Mouse (Mus musculus): Measurements from ENCODE around the gene Postn. TPM values are rescaled to one million over a fixed set of nuclear protein-coding genes. Genes with fewer than 3 reads are reported as not detected.

Postn gene
- polyA plus RNA-seq, 1 experiment from 2014 or later: 42.2 TPM

DNA sequence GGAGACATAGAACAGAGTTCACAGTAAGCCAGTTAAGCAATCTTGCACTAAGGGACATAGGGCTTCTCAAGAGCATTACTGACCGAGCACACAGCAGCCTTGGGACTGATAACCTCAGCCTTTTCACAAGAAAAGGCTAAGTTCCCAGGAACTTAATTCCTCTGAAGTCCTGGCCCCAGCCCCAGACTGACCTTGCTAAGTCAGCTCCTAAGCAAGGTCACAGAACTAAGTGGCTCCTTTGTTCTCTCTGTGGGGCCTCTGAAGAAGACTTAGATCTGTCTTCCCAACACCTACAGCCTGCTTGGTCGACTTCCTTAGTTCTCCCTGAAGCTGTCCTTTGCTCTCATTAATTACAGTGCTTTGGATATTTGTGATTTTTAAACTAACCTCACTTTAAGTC, 38.4 kb downstream of the Postn start:
- no peak overlapping the region for H3K9ac ChIP-seq
- no peak overlapping the region for H3K4me2 ChIP-seq (replicated peaks)
- no peak for ATAC-seq (ENCODE audit: low FRiP score)
- H3K9me3 ChIP-seq (replicated peaks): no peaks in the 10 kb centered on the region
- no peaks in the 10 kb centered on the region for H3K27me3 ChIP-seq
- no peak overlapping the region for H3K27ac ChIP-seq
- H3K36me3 ChIP-seq: no peaks in the 10 kb centered on the region
- 40% methylated on average over 2 of the region's 2 CpGs for WGBS
- no peak overlapping the region for H3K4me3 ChIP-seq
- H3K4me1 ChIP-seq: no peaks in the 10 kb centered on the region

DNA sequence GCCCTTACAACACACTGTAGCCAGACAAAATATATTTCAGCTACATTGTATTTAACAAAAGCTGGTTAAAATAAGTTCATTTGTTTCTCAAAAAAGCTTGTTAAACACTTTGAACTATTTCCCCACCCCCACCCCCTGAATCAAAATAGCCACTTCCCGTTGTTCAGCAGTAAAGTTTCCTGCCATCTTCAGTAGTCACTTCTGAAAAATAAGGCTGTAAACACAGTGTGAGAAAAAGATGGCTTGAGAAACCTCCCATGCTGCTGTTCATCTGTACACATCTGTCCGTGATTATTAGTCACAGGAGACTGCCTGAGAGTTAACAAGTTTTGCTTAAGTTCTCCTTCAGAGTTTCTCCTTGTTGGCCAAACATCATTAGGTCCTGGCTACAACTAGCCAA, 39.0 kb downstream of the Postn start:
- WGBS: 66% methylated on average over 2 of the region's 2 CpGs
- Histone ChIP-seq H3K9ac (no peak overlapping the region), H3K27ac (no peak overlapping the region), H3K4me2 (replicated peaks) (no peak overlapping the region), H3K4me3 (no peak overlapping the region), H3K27me3 (no peaks in the 10 kb centered on the region), H3K36me3 (no peaks in the 10 kb centered on the region), H3K9me3 (replicated peaks) (no peaks in the 10 kb centered on the region), H3K4me1 (no peaks in the 10 kb centered on the region)
- ATAC-seq (ENCODE audit: low FRiP score): no peak

- Histone ChIP-seq H3K4me1 (no peaks in the 10 kb centered on the region), H3K36me3 (no peaks in the 10 kb centered on the region), H3K27me3 (no peaks in the 10 kb centered on the region), H3K4me3 (no peak overlapping the region), H3K4me2 (replicated peaks) (no peak overlapping the region), H3K9ac (no peak overlapping the region), H3K27ac (no peak overlapping the region), H3K9me3 (replicated peaks) (no peaks in the 10 kb centered on the region)
- no peak for ATAC-seq (ENCODE audit: low FRiP score)
- WGBS: 77% methylated on average over 1 of the region's 1 CpGs
These were observed 39.7 kb downstream of the Postn start for GRCm38 (mm10) chr3:54400617-54401016.

DNA sequence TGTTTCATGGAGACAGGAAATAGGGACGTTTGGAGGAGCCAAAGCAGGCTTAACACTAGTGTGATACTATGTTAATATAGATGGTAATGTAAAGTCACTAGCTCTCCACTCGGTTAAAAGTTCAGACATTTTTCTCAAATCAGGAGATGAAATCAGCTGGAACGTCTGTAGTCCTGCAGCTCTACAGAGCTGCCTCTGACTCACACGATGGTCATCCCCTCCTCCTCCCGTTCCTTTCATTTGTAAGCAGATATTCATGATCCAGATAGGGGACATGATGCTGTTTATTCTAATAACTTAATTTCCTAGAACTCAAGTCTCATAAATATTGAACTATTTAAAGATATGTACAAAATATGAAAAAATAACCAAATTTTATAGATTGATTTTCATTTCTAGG, 40.8 kb downstream of the Postn start:
- Histone ChIP-seq H3K27ac (no peak overlapping the region), H3K9ac (no peak overlapping the region), H3K4me2 (replicated peaks) (no peak overlapping the region), H3K4me3 (no peak overlapping the region), H3K27me3 (no peaks in the 10 kb centered on the region), H3K9me3 (replicated peaks) (no peaks in the 10 kb centered on the region), H3K36me3 (no peaks in the 10 kb centered on the region), H3K4me1 (no peaks in the 10 kb centered on the region)
- 84% methylated on average over 5 of the region's 5 CpGs for WGBS
- ATAC-seq (ENCODE audit: low FRiP score): no peak

- Histone ChIP-seq H3K27ac (no peak overlapping the region), H3K4me3 (no peak overlapping the region), H3K27me3 (no peaks in the 10 kb centered on the region), H3K9ac (no peak overlapping the region), H3K36me3 (no peaks in the 10 kb centered on the region), H3K4me1 (no peaks in the 10 kb centered on the region), H3K4me2 (replicated peaks) (no peak overlapping the region), H3K9me3 (replicated peaks) (no peaks in the 10 kb centered on the region)
- no peak for ATAC-seq (ENCODE audit: low FRiP score)
- WGBS: 81% methylated on average over 3 of the region's 3 CpGs
These were observed 42.9 kb downstream of the Postn start for GRCm38 (mm10) chr3:54403791-54404190.

GRCm38 (mm10) chr3:54406567-54406966, 45.7 kb downstream of the Postn start:
- H3K4me1 ChIP-seq: no peaks in the 10 kb centered on the region
- no peak overlapping the region for H3K9ac ChIP-seq
- H3K27me3 ChIP-seq: no peaks in the 10 kb centered on the region
- no peak overlapping the region for H3K4me3 ChIP-seq
- WGBS: 69% methylated on average over 2 of the region's 2 CpGs
- no peaks in the 10 kb centered on the region for H3K9me3 ChIP-seq (replicated peaks)
- no peak overlapping the region for H3K4me2 ChIP-seq (replicated peaks)
- H3K27ac ChIP-seq: no peak overlapping the region
- no peaks in the 10 kb centered on the region for H3K36me3 ChIP-seq
- ATAC-seq (ENCODE audit: low FRiP score): no peak

- H3K27me3 ChIP-seq: no peaks in the 10 kb centered on the region
These were observed 50.1 kb downstream of the Postn start for GRCm38 (mm10) chr3:54411052-54411451.

GRCm38 (mm10) chr3:54412885-54413583, 52.1 kb downstream of the Postn start:
- Histone ChIP-seq H3K27ac (0 out of 2 replicates have a peak overlapping the region, but pooled peaks have one; percentile 2), H3K4me1 (peaks cover 4% of the 10 kb centered on the region), H3K9me3 (replicated peaks) (no peaks in the 10 kb centered on the region), H3K36me3 (no peaks in the 10 kb centered on the region), H3K4me2 (replicated peaks) (no peak overlapping the region), H3K4me3 (no peak overlapping the region), H3K27me3 (no peaks in the 10 kb centered on the region), H3K9ac (no peak overlapping the region)
- 68% methylated on average over 7 of the region's 7 CpGs for WGBS
- ATAC-seq (ENCODE audit: low FRiP score): no peak

More at GRCm38 (mm10) chr3:54411052-54411451, 50.1 kb downstream of the Postn start:
- Histone ChIP-seq H3K36me3 (no peaks in the 10 kb centered on the region), H3K9me3 (replicated peaks) (no peaks in the 10 kb centered on the region), H3K27ac (no peak overlapping the region), H3K4me3 (no peak overlapping the region), H3K9ac (no peak overlapping the region), H3K4me2 (replicated peaks) (no peak overlapping the region), H3K4me1 (no peaks in the 10 kb centered on the region)
- WGBS: 86% methylated on average over 3 of the region's 3 CpGs
- ATAC-seq (ENCODE audit: low FRiP score): no peak

DNA sequence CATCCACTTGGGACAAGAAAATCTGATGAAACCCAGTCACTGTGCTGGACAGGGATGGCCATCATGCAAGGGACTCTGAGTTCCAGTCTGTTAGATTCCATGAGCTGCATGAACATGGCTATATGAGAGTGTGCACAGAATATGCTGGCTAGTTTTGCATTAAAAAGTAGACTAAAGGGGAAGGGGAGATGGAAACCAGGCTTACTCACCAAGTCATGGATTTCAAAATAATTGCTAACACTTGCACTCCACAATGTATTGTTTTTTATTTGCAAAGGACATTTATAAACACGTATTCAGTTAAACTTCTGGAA, 52.6 kb downstream of the Postn start:
- Histone ChIP-seq H3K4me2 (replicated peaks) (no peak overlapping the region), H3K36me3 (no peaks in the 10 kb centered on the region), H3K27me3 (no peaks in the 10 kb centered on the region), H3K4me1 (peaks cover 7% of the 10 kb centered on the region), H3K9ac (no peak overlapping the region), H3K4me3 (no peak overlapping the region), H3K27ac (no peak overlapping the region), H3K9me3 (replicated peaks) (no peaks in the 10 kb centered on the region)
- WGBS: 86% methylated on average over 1 of the region's 1 CpGs
- no peak for ATAC-seq (ENCODE audit: low FRiP score)

DNA sequence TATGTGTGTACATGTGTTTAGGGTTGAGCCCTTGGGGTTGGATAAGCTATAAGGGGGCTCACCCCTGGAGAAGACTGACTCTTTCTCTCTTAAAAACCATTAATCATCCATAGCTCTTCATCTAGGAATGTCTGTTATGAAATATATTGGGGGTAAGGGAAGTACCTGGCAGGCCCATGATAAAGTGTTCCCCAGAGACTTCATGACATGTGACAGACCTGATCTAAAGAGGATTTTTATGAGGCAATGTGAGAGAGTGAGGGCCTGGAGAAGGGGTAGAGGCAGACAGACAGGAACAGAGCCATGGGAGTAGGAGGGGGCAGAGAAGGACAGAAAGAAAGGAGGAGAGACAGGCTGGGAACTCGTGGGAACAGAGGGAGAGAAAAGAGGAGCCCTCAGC, 53.5 kb downstream of the Postn start:
- no peaks in the 10 kb centered on the region for H3K9me3 ChIP-seq (replicated peaks)
- H3K27ac ChIP-seq: no peak overlapping the region
- H3K4me2 ChIP-seq (replicated peaks): no peak overlapping the region
- H3K9ac ChIP-seq: no peak overlapping the region
- no peak overlapping the region for H3K4me3 ChIP-seq
- no peak for ATAC-seq (ENCODE audit: low FRiP score)
- peaks cover 7% of the 10 kb centered on the region for H3K4me1 ChIP-seq
- H3K36me3 ChIP-seq: no peaks in the 10 kb centered on the region
- no peaks in the 10 kb centered on the region for H3K27me3 ChIP-seq
- WGBS: 72% methylated on average over 1 of the region's 1 CpGs

DNA sequence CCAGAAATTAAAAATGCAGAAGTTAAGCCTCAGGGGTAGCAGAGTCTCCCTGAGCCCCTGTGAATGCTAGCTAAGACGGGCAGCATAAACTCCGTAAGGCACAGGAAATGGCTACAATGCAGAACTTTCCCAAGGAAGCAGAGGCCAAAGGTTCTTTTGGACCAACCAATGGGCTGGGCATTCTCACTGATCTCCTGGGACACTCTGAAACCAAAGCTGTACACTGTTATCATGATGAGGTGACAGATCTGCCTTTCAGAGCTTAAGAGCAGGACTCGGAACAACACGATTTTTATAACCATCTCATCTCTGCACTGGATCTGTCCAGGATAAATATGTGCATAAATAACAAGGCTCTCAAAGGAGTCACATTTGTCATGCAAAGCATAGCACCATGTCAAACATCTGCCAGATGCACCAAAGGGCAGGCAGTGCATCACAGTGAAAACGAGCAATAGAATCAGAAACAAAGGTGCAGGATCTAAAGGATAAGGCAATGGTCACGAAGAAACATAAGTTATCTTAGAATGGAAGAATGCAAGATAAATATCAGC, 57.0 kb downstream of the Postn start:
- peak overlapping the region; percentile 40; the same call in 1 of the 2 replicates for H3K27ac ChIP-seq
- H3K36me3 ChIP-seq: no peaks in the 10 kb centered on the region
- WGBS: 33% methylated on average over 6 of the region's 6 CpGs
- no peaks in the 10 kb centered on the region for H3K27me3 ChIP-seq
- no peaks in the 10 kb centered on the region for H3K9me3 ChIP-seq (replicated peaks)
- ATAC-seq (ENCODE audit: low FRiP score): peak; percentile 50; the same call in 1 of the 2 replicates
- H3K9ac ChIP-seq: no peak overlapping the region
- peaks cover 7% of the 10 kb centered on the region for H3K4me1 ChIP-seq
- H3K4me3 ChIP-seq: no peak overlapping the region
- peak overlapping the region; percentile 17; the same call in 1 of the 2 replicates for H3K4me2 ChIP-seq (replicated peaks)

DNA sequence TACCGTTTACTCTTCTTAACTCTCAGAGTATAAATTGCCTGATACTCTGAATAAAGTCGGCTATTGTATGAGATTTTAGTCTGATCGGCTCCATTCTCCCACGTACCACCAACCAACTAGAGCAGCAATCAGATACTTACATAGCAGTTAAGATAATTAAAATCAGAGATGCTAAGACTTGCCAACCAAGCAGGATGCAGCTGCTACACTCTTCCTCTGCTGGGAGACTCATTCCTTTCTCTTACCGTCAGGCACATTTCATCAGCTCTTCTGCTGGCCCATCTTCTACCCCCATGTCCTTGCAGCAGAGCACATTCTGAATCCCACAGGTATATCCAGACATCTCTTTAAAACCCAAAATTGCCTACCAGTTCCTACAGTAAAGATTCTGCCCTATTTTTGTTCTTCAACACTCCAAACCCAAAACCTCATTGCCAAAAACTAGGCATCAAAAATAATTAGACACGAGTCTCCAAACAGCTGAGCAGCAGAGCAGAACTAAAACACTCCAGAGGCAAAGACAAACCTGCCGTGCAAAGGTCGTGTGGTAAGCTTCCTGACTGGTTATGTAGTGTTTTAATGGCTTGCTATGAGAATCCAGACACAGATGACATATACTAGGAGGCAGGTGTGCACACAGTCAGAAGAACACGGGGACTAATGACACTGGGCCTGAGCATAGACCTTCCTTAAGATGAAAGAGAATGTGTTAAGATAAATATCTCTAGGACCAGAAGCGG, 59.5 kb downstream of the Postn start:
- peaks cover 7% of the 10 kb centered on the region for H3K4me1 ChIP-seq

More for the DNA sequence above, 59.5 kb downstream of the Postn start:
- no peak overlapping the region for H3K4me3 ChIP-seq
- H3K36me3 ChIP-seq: no peaks in the 10 kb centered on the region
- ATAC-seq (ENCODE audit: low FRiP score): no peak
- H3K9ac ChIP-seq: no peak overlapping the region
- H3K4me2 ChIP-seq (replicated peaks): no peak overlapping the region
- no peaks in the 10 kb centered on the region for H3K27me3 ChIP-seq
- no peaks in the 10 kb centered on the region for H3K9me3 ChIP-seq (replicated peaks)
- 69% methylated on average over 10 of the region's 10 CpGs for WGBS
- no peak overlapping the region for H3K27ac ChIP-seq

Measured in hindbrain, embryonic 12.5 days (tissue).